Mouse (Mus musculus): Measurements from ENCODE around the gene Aak1. TPM values are rescaled to one million over a fixed set of nuclear protein-coding genes. Genes with fewer than 3 reads are reported as not detected.

Gene Aak1
- total and polyA plus RNA-seq, 3 experiments: 2.8 to 21.0 (median 7.1) TPM

DNA sequence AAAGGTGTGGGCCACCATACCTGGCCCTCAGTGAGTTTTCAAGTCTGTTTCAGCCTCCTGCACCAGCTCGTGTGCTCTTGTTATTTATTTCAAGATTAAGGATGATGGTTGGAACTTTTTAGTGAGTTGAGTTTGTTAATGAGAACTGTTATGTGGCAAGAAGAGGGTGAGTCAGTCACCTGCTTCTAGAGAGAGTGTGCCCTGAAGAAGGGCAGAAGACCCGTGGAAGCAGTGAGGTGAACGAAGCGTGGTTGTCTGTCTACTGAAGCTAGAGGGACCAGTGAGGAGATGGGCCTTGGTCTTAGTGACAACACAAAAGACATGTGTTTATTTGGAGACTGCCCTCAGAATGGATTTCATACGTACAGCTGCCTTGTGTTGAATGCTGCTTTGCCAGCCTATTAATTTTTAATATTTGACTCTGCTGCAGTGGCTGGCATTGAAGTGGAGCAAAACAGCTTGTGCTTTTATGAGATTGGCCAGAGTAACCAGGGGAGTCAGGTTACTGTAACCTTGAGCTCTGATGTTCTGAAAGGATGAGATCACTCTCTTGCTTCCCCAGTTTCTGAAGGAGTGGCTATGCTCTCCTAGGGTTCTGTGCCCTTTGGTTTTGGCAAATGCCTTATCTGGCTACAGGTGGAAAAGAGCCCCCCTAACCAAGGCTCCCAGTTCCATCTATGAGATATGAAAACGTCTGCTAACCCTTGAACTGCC, 36.7 kb downstream of the Aak1 start:
- Histone ChIP-seq H3K36me3 (replicated peaks in 1 of 2; ENCODE audit: control insufficient read depth in 1 of 2, insufficient read depth in 1 of 2, low read length in 1 of 2) (peaks cover 0 to 38% of the 10 kb centered on the region in 2 experiments), H3K27ac (ENCODE audit: insufficient read depth, low read depth) (no peak overlapping the region), H3K4me1 (ENCODE audit: control insufficient read depth in 1 of 2, insufficient read depth in 2 of 2) (peaks cover 0 to 5% of the 10 kb centered on the region in 2 experiments; a peak in 2 of 4 replicates), H3K9ac (ENCODE audit: insufficient read depth, low read depth) (no peak overlapping the region), H3K4me2 (ENCODE audit: insufficient read depth, low read depth, poor library complexity, severe bottlenecking) (no peak overlapping the region), H3K4me3 (replicated peaks in 1 of 3; ENCODE audit: low read depth in 2 of 3, low read length in 2 of 3, poor library complexity in 1 of 3) (no peak overlapping the region), H3K79me2 (replicated peaks; ENCODE audit: control insufficient read depth, extremely low read depth, insufficient read depth, poor library complexity, severe bottlenecking) (no peaks in the 10 kb centered on the region; the same call in 1 of the 2 replicates), H3K27me3 (replicated peaks) (no peaks in the 10 kb centered on the region), H3K9me3 (replicated peaks; ENCODE audit: low read length) (no peaks in the 10 kb centered on the region)
- no peak for DNase-seq (ENCODE audit: extremely low read depth)
- TF ChIP-seq JUN (IDR thresholded peaks at IDR 0.05; ENCODE audit: insufficient read depth, low read depth, low read length) (no peak), NELFE (IDR thresholded peaks at IDR 0.05; ENCODE audit: low read depth, low read length) (no peak), CHD2 (IDR thresholded peaks at IDR 0.05; ENCODE audit: low read length) (no peak), MYC (IDR thresholded peaks at IDR 0.05; ENCODE audit: low read depth, low read length) (no peak), NRF1 (IDR thresholded peaks at IDR 0.05; ENCODE audit: low read depth, low read length) (no peak), POLR2AphosphoS2 (IDR thresholded peaks at IDR 0.05; ENCODE audit: low read depth, low read length) (no peak), USF1 (IDR thresholded peaks at IDR 0.05; ENCODE audit: low read depth, low read length) (no peak), JUND (conservative IDR thresholded peaks at IDR 0.05; ENCODE audit: low read depth, low read length) (no peak), ELF1 (IDR thresholded peaks at IDR 0.05; ENCODE audit: low read depth, low read length) (no peak)
- in situ Hi-C loops (cut with MboI; ENCODE audit: low pct_ligation_motif_present, low pct_unique_long_range_greater_than_20kb, low sequenced_read_pairs): no loop called here
- dilution Hi-C loops (cut with MboI; ENCODE audit: extremely low pct_ligation_motif_present, extremely low pct_unique_long_range_greater_than_20kb, low sequenced_read_pairs): no loop called here

DNA sequence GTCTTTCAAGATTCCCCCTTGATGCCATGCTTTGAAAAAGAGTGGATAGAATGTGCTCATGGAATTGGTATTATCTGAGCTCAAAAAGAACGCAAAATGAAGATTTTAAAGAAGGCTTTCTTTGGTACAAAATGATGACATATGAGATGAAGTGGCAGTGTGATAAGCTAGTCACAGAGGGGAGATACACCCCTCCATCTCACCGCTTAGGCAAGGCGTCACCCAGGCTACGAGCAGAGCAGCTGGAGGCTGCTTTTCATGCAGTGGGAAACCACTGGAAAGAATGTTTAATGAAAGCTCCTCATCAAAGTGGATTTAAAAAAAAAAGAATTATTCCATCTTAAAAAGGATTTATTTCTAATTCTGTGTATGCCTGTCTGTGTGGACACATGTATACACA, 37.5 kb downstream of the Aak1 start:
- Histone ChIP-seq H3K27ac (ENCODE audit: insufficient read depth, low read depth) (no peak overlapping the region), H3K36me3 (replicated peaks in 1 of 2; ENCODE audit: control insufficient read depth in 1 of 2, insufficient read depth in 1 of 2, low read length in 1 of 2) (peaks cover 0 to 38% of the 10 kb centered on the region in 2 experiments), H3K4me2 (ENCODE audit: insufficient read depth, low read depth, poor library complexity, severe bottlenecking) (no peak overlapping the region), H3K79me2 (replicated peaks; ENCODE audit: control insufficient read depth, extremely low read depth, insufficient read depth, poor library complexity, severe bottlenecking) (no peaks in the 10 kb centered on the region; the same call in 1 of the 2 replicates), H3K4me1 (ENCODE audit: control insufficient read depth in 1 of 2, insufficient read depth in 2 of 2) (peaks cover 0 to 5% of the 10 kb centered on the region in 2 experiments; a peak in 2 of 4 replicates), H3K4me3 (replicated peaks in 1 of 3; ENCODE audit: low read depth in 2 of 3, low read length in 2 of 3, poor library complexity in 1 of 3) (no peak overlapping the region), H3K9me3 (replicated peaks; ENCODE audit: low read length) (no peaks in the 10 kb centered on the region), H3K27me3 (replicated peaks) (no peaks in the 10 kb centered on the region), H3K9ac (ENCODE audit: insufficient read depth, low read depth) (no peak overlapping the region)
- dilution Hi-C loops (cut with MboI; ENCODE audit: extremely low pct_ligation_motif_present, extremely low pct_unique_long_range_greater_than_20kb, low sequenced_read_pairs): no loop called here
- in situ Hi-C loops (cut with MboI; ENCODE audit: low pct_ligation_motif_present, low pct_unique_long_range_greater_than_20kb, low sequenced_read_pairs): no loop called here
- TF ChIP-seq IRF4 (IDR thresholded peaks at IDR 0.05; ENCODE audit: low read depth, low read length): no peak
- no peak for DNase-seq (ENCODE audit: extremely low read depth)

DNA sequence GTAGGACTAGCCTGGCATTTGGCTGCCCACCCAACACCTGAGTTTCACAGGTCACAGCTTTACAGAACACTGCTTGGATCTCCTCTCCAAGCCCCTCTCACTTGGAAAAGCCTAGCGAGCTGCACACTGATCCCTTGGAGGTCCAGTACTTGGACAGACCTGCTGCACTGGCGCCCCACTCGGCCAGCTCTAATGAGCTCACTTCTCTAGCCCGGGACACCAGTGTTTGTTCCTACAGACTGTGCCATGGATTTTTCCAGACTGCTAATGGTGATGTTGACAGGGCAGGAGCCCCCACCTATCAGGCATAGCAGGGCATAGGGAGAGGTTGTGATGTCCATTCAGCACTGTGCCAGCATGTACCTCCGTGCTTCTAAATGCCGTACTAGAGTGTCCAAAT, 48.2 kb downstream of the Aak1 start:
- dilution Hi-C loops (cut with MboI; ENCODE audit: extremely low pct_ligation_motif_present, extremely low pct_unique_long_range_greater_than_20kb, low sequenced_read_pairs): no loop called here
- Histone ChIP-seq H3K36me3 (replicated peaks in 1 of 2; ENCODE audit: control insufficient read depth in 1 of 2, insufficient read depth in 1 of 2, low read length in 1 of 2) (peaks cover 0 to 30% of the 10 kb centered on the region in 2 experiments), H3K27me3 (replicated peaks) (no peaks in the 10 kb centered on the region), H3K27ac (ENCODE audit: insufficient read depth, low read depth) (no peak overlapping the region), H3K79me2 (replicated peaks; ENCODE audit: control insufficient read depth, extremely low read depth, insufficient read depth, poor library complexity, severe bottlenecking) (no peaks in the 10 kb centered on the region), H3K9me3 (replicated peaks; ENCODE audit: low read length) (no peaks in the 10 kb centered on the region), H3K9ac (ENCODE audit: insufficient read depth, low read depth) (no peak overlapping the region), H3K4me3 (replicated peaks in 1 of 3; ENCODE audit: low read depth in 2 of 3, low read length in 2 of 3, poor library complexity in 1 of 3) (no peak overlapping the region), H3K4me2 (ENCODE audit: insufficient read depth, low read depth, poor library complexity, severe bottlenecking) (no peak overlapping the region), H3K4me1 (ENCODE audit: control insufficient read depth in 1 of 2, insufficient read depth in 2 of 2) (peaks cover 4 to 26% of the 10 kb centered on the region in 2 experiments)
- in situ Hi-C loops (cut with MboI; ENCODE audit: low pct_ligation_motif_present, low pct_unique_long_range_greater_than_20kb, low sequenced_read_pairs): no loop called here
- TF ChIP-seq ZC3H11A (IDR thresholded peaks at IDR 0.05; ENCODE audit: low read depth, low read length) (no peak), TCF12 (IDR thresholded peaks at IDR 0.05; ENCODE audit: low read depth, low read length) (no peak)
- DNase-seq (ENCODE audit: extremely low read depth): no peak
